Mouse (Mus musculus): ENCODE measurements around the gene Chrm3.
"Not testable (repeated sequence)": the region's sequence is repeated elsewhere in the genome, so short reads cannot be mapped to it uniquely, and the experiment has no call there.

Chrm3 gene

GRCm38 (mm10) chr13:10360777-10361176 is at the start of gene Chrm3:
Gene Chrm3, minus strand, starts transcription at chr13:10360847.
- DNase-seq: peak; percentile 64

DNA sequence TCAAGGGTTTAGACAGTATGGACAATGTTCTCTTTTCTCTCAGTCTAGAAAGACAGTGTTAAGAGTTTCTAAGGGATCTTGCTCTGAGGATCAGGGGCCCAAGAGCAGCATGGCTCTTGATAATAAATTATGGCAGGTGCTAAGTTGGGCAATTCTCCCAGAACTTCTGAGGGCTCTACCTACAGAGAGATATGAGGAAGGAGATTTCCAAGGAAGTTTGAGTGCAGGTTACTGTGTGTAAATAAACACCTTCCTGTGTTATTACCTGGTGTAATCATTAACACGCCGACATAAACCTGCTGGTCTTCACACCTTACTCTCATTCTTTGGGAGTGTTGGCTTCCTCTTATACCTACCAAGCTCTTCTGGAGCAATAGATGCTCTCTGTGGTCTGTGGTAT is 33.7 kb upstream of the Chrm3 start:
- DNase-seq: no peak

GRCm38 (mm10) chr13:10375487-10375886 is 14.8 kb upstream of the Chrm3 start:
- DNase-seq: not testable (repeated sequence)

DNA sequence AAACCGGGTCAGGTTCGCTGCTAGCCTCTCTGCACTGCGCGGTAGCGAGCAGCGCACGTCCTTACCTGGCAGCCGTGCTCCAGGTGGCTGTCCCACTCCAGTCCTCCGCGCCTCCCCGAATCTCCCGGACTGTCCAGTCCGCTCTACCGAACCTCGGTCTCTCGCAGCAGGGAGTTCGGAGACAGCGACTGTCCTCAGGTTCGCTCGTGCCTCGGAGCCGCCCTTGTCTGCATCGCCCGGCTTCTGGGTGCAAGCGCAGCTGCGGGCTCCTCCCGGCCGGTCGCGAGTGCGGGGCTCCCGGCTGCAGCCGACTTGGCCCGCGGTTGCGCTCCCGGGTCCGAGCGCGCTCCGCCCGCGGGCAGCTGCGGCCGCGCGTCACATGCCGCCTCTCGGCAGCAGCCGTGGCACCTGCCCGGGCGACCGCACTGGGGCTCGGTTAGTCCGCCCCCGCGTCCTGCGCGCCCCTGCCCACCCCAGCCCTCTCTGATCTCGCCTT is 400 bp downstream of the Chrm3 start:
- DNase-seq: peak; percentile 23

- peak; percentile 9 for DNase-seq
Measured at GRCm38 (mm10) chr13:10359516-10360198, 990 bp downstream of the Chrm3 start.

- no peak for DNase-seq
Measured at GRCm38 (mm10) chr13:10355796-10356195, 4.9 kb downstream of the Chrm3 start.

DNA sequence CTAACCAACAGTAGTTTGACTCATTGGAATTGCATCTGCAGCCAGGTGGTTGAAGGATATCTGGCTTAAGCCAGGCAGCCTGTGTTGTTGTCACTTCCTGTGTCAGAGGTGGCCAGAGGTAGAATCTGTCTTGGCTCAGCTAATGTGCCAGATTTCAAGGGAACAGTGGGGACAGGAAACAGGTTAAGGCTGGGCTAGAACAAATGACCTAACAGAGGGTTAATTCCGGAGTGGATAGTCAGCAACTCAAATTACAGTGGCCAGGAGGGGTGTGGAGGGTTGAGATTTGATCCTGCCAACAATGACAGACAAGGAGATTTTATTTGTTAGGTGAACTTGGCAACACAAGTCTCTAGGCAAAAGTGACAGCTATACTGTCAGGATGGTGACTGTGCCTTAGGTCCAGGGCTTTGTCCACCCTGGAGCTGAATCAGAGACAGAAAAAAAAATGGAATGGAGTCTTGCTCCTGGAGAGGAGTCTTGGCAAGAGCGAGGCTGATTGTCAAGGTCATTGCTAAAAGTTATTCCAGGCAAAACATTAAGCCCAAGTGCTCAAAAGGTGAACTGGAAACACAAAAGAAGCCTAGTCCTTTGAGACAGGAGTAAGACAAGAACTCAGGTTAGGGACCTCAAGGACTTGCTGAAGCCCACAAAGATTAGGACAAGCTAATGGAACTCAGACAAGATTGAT is 5.6 kb downstream of the Chrm3 start:
- DNase-seq: no peak

DNA sequence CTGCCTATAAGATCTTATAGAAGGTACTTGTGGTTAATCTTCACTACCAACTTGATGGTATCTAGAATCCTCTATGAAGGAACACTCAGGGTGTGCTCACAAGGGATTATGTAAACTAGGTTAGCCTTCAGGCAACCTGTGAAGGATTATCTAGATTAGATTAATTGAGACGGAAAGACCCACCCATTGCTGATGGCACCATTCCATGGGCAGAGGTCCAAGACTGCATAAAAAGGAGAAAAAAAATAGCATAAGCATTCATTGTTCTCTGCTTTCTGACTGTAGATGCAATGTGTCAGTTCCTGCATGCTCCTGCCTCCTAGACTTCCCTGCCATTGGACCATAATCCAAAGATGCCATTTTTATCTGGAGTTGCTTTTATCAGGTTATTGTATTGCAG is 8.5 kb downstream of the Chrm3 start:
- DNase-seq: no peak

GRCm38 (mm10) chr13:10344362-10344761 is 16.3 kb downstream of the Chrm3 start:
- no peak for DNase-seq

- no peak for DNase-seq
Measured at GRCm38 (mm10) chr13:10335558-10335957, 25.1 kb downstream of the Chrm3 start.

GRCm38 (mm10) chr13:10332762-10333161 is 27.9 kb downstream of the Chrm3 start:
- no peak for DNase-seq

DNA sequence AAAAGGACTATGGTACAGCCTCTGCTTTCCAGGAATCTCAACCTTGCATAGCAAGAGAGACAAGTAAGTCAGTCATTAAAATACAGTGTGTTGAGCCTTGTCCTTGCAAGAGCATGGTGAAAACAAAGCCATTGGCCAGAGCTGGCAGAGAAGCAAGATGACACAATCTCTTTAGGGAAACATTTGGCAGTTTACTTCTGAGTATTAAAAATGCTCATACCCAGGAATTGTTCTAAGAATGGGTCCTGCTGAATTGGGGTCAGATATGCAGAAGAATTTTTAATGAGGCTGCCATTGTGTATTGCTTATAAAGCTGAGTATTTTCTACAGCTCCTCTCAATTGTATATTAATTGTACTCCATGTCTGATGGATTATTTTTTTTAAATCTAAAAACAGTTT is 50.8 kb downstream of the Chrm3 start:
- no peak for DNase-seq

- DNase-seq: no peak
Measured at GRCm38 (mm10) chr13:10295160-10295559, 65.5 kb downstream of the Chrm3 start.

DNA sequence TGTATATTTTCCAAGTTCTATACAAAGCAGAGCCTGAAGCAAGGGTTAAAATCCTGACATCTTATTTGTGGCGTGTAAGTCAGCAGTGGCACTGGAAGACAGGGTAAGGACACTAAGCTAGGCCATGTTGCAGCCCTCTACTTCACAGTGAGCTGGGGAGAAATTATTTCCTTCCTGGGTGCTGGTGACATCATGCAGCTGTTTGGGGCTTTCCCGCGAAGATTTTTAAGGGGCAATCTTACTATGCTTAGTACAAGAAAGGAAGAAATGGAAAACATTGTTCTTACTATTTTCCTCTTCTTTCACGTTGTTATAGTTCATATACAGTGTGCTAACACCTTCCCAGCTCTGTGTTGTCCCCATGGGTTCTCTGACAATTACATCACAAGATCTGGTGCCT is 76.3 kb downstream of the Chrm3 start:
- no peak for DNase-seq

GRCm38 (mm10) chr13:10274907-10275306 is 85.7 kb downstream of the Chrm3 start:
- DNase-seq: no peak

- no peak for DNase-seq
Measured at GRCm38 (mm10) chr13:10263784-10264183, 96.9 kb downstream of the Chrm3 start.

GRCm38 (mm10) chr13:10253049-10253448 is 107.6 kb downstream of the Chrm3 start:
- DNase-seq: no peak

DNA sequence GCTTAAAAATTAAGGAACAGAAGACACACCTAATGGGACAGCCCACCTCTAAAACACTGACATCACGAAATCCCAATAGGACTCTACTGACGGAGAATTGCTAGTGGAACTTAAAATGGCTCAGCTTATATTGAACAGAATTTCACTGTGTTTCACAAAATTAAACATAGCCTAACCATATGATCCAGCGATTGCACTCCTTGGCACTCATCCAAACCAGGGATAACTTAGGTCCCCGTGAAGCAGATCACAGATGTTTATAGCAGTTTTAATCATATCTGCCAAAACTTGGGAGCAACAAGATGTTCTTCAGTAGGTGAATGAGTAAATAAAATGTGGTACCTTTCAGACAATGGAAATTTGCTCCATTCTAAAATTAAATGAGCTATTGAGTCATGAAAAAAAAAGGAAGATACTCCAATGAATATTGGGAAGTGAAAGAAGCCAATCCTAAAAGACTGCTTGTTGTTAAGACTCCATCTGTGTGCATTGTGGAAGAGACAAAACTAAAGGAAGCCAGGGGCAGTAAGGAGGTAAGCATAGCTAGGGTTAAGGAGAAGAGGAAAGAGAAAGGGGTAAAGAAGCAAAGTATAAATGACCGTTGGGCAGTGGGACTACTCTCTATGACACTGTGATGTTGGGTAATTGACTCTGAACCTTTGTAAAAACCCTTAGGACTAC is 109.0 kb downstream of the Chrm3 start:
- DNase-seq: no peak

GRCm38 (mm10) chr13:10244243-10244998 is 116.2 kb downstream of the Chrm3 start:
- DNase-seq: no peak

- no peak for DNase-seq
Measured at GRCm38 (mm10) chr13:10240238-10240637, 120.4 kb downstream of the Chrm3 start.

GRCm38 (mm10) chr13:10239825-10240224 is 120.8 kb downstream of the Chrm3 start:
- no peak for DNase-seq

- DNase-seq: no peak
Measured at GRCm38 (mm10) chr13:10237616-10238015, 123.0 kb downstream of the Chrm3 start.

DNA sequence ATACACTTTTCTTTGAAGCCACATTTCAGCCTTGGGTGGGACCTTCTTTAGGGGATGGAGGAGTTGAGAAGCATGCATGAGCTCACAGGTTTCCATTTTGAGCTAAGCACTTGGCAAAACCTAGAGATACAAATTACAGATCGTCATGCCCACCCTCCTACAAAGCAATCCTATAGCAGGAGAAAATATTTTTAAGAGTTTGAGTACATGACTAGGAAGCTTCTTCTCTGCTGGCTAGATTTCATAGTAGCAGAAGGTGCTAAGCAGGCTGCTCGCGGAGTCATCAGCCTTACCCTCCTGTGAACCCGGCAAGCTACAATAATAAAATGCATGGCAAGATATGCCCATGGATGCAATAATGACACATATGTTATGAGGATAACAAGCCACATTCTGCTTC is 124.4 kb downstream of the Chrm3 start:
- DNase-seq: no peak

Data from right cerebral cortex, postnatal 14 days (tissue).